Mouse (Mus musculus): ENCODE results near the gene 4930522H14Rik.

DNA sequence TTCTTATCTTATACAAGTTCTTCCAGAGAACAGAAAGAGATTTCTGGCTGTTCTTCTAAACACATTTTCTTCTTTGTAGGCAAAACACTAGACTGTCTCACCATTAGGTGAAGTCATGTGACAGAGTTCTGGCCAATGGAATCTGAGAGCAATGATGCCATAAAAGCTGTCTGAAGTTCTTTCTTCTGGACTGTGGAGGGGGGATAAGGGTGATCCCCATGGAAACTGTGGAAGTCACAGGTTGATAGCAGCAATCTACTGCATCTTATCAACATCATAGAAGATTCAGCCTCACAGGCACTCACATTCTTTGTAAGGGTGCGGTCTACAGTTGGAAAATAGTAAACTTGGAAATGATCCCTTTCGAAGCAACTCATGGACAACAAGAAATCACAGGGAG is at the start of gene 4930522H14Rik:
- no peak for TF ChIP-seq CTCF (IDR thresholded peaks at IDR 0.05; ENCODE audit: low read depth)
- no peak for TF ChIP-seq EP300 (optimal IDR thresholded peaks at IDR 0.05)
